Mouse (Mus musculus): ENCODE results near the gene Syne1.

The Syne1 gene

DNA sequence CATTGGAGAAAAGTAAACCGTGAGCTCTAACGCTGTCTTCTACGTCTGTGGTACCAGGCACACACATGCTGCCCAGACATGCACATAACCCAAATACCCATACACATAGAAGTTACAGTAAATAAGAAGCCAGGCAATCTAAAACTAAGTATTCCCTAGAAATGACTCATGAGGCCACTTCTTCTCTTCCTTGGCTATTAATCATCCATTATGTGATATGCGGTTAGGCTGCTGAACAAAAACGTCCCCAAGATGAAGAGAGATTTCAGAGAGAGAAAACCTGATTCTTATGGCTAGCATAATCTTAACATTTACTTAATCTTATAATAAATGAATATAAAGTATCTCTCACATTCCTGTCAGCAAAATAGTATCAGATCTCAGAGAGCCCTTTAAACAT is 409.8 kb downstream of the Syne1 start:
- DNase-seq (ENCODE audit: low read depth) = peak; percentile 64

DNA sequence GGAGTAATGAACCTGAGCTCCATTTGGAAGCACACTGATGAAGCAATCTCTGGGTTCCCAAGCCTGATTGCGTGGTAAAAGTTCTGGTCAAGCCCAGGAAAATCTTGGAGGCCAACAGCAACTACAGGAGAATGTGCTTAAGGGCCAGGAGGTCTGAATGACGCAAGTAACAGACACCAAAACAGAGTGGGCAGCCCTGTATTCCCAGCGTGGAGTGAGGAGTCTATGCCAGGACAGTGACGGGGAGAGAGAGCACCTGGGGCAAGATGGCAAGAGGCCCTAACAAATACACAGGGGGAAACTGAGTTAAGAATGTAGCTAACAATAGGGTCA is 411.4 kb downstream of the Syne1 start:
- DNase-seq (ENCODE audit: low read depth) = peak; percentile 76

DNA sequence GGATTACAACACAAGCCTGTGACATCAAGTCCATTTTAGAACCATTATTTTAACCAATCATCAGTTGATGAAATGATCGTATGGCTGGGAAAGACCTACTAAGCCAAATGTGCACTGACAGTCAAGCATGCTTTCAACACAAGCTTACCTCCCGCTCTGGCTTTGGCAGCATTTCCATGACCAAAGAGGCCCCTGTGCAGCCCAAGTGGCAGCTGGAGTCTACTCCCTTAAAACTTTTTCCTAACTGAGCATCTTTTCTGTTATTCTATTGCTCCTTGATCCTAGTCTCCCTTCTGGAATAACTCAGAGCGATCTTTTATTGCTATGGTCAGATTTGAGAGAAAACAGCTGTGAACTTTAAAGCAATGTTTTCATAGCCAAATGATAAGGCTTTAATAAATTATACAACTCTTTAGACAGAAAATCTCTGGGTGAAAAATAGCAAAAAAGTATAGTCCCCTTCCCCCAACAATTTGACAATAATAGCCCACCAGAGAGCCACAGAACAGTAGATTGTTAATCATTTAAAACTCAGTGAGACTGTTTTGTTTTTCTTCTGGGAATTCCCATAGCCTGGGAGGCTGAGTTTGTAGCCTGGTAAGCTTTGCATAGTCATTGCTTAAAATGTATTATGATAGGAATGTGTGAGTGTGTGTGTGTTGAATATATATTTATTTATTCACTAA is 411.9 kb downstream of the Syne1 start:
- DNase-seq (ENCODE audit: low read depth) = peak; percentile 61

DNA sequence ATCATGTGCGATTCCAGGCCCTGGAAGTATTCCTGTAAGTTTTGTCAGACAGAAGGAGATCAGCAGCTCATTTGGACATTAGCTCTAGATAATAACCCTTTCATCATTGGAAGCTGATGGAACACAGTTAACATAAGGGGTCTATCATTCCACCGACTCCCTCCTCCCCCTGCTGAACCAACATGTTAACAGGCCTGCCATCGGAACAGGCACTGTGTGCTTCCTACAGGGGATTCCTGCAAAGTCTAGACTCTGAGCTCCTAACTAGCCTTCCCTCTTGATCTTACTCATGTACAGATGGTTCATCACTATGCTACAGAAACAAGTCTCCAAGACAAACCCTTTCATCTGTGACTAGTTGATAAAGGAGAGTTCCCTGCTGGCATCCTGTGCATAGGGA is 419.2 kb downstream of the Syne1 start:
- no peak for DNase-seq (ENCODE audit: low read depth)

DNA sequence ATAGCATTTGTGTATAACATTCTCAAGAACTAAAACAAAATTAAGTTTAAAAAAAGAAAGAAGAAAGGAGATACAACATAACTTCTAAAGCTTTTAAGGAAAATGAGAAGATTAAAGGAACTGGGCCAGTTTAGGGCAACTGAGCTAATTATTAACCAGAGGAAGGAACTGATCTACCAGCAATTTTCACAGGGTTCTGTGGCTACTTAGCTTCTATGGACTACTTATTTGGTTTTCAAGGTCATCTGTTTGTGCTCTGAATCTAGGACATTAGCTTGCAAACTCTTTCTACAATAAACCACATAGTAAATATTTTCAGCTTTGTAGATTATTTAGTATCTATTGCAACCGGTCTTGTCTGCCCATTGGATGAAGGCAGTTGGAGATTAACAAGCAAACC is 420.8 kb downstream of the Syne1 start:
- no peak for DNase-seq (ENCODE audit: low read depth)

DNA sequence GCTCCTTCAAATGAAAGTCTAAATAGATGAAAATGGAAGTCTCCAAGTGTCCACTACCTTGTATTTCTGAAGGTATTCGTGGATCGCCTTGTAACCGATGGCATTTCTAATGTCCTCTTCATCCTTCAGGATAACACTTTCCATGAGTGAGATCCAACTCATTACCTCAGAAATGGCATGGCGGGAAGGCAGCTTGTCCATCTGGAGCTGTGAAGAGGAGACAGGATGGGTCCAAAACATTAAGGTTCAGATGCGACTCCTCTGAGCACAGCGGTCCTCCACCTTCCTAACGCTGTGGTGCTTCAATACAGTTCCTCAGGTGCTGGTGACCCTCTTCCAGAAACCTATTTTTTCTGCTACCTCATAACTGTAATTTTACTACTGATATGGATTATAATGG is 426.5 kb downstream of the Syne1 start:
- DNase-seq (ENCODE audit: low read depth) = no peak

DNA sequence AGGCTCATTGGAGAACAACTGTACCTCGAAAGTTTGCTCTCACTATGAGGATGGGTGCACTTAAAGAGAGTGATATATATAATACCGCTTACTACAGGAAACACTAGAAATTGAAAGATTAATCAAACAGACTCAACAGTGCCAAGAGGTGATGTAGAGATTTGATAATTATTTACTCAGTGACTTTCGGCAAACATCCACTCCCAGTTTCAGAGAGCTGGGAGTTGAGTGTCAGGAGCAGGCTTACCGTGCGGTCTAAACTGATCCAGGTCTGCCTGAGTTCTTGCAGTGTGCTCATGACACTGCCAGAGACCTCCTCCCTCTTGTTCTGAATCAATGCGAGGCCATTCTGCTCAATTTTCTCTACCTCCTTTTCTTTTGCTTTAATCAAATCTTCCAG is 434.6 kb downstream of the Syne1 start:
- DNase-seq (ENCODE audit: low read depth) = no peak

DNA sequence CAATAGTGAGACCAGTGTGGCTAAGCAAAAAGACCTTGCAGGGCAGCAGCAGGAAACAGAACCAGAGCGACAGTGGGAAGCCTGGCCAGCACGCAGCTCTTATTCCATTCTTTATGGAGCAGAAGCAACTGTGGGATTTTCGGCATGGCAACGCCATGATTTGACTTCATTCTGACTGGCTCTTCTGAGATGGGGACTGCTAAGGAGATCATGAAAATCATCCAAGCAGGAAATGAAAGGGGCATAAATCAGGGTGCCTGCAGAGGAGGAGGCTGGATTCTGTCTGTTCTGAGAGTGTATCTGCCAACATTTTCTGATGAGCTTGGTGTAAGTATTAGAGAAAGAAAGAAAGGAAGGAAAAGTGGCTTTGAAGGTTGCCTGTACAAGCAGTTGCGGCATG is 435.1 kb downstream of the Syne1 start:
- DNase-seq (ENCODE audit: low read depth) = no peak

DNA sequence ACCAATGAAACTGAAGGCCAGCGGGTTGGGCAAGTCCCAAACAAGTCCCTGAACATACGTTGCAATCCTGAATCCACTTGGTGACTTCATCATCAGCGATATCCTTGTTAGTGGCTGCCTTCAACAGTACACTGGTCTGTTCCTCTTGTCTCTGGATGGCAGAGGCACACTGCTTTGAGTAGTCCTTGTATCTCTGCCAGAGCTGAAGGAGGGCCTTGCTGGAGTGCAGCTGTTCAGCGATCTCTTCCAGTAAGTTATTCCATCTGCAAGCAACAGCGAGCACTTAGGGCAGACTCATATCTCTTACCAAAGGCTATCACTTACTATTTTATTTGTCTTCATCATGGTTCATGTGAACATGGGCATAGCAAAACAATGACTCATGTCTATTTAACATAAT is 440.5 kb downstream of the Syne1 start:
- DNase-seq (ENCODE audit: low read depth) = peak; percentile 64

DNA sequence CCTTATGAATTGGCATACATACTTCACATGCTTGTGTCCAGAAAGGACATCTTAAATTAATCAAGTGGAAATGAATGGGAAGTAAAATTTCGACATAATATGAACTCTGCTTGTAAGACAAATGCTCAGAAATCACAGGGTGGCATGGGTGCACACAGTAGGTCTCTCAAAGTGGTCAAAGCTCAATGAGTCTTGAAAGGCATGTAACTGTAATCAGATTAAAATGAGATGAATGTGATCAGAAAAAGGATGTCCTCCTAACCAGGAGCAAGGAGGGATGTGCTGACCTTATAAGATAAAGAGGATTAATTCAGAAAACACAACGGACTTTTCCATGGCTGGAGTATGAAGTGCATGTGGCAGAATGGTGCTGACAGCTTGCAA is 453.5 kb downstream of the Syne1 start:
- DNase-seq (ENCODE audit: low read depth) = no peak

DNA sequence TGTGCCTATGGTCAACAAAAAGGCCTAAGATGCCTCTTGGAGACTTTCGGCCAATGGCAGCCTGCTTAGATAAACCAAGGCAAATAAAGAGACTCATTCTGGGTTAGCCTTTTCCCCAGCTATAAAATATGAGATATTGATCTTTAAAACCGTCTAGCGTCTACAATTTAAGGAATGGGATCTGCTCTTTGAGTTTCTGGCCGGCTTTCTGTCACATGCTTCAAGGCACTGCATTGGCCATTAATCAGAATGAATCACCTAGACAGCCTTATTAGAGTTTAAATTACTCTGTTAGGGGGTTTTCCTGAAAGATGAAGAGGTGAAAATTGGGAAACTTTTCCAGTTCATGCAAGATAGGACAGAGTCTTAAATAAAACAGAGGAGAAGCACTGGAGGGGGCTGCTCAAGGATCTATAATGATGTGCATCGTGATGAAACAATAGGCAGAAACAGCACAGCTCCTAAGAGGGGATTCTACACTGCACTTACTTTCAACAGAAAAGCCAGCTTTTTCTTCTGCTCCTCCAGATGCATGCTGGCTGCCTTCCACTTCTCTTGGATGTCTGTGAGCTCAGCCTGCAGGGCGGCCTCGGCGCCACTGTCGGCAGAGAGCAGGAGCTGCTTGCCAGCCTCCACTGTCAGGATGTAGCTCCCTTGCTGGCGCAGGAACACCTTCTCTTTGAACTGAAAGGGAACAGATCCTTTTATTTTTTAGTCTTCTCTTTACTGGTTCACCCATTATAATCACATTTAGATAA is 454.1 kb downstream of the Syne1 start:
- peak; percentile 61 for DNase-seq (ENCODE audit: low read depth)

DNA sequence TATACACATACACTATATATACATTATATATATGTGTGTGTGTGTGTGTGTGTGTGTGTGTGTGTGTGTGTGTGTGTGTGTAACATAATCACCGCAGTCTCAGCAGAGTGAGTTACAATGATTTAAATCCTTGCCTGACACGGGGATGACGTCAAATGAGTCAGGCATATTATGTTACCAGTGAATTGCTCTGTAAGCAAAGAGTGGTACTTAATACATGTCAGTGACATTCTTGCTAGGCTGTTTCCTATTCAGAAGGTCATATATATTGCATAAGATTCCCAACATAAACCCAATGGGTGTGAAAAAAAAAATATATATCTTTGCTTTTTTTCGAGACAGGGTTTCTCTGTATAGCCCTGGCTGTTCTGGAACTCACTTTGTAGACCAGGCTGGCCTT is 462.1 kb downstream of the Syne1 start:
- peak; percentile 83 for DNase-seq (ENCODE audit: low read depth)

DNA sequence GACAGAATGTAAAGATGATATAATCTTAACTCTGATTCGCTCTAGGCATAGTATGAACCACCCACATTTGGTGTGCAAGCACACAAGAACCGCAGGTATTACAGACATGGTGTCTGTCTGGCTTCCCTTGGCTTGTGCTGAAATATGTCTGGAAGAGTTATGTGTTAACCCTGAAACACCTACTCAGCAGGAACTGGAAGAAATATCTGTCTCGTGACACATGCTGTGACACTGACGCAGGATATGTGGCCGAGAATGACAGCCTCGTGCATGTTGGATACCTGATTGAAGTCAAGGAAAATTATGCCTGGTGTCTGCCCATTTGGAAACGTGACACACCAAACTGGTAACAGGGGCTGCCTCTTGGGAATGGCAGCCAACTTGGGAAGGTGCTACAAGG is 463.9 kb downstream of the Syne1 start:
- DNase-seq (ENCODE audit: low read depth) = no peak

DNA sequence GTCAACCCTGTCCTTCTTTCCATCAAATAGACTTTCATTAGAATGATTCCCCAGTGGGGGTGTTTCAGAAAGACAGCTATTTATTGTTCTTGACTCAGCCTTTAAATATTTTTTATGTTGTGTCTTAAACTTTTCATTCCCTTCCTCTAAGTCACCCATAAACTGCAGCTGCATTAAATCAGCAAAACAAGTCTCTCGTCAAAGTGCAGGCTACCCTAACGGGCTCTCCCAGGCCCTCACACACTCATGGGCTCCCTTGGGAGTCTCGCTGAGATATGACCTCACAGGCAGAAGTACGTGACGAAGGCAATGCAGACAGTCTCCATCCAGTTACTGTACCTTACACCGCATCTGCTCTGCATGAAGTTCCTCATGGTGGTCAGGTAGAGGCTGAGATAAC is 465.0 kb downstream of the Syne1 start:
- DNase-seq (ENCODE audit: low read depth) = peak; percentile 79

DNA sequence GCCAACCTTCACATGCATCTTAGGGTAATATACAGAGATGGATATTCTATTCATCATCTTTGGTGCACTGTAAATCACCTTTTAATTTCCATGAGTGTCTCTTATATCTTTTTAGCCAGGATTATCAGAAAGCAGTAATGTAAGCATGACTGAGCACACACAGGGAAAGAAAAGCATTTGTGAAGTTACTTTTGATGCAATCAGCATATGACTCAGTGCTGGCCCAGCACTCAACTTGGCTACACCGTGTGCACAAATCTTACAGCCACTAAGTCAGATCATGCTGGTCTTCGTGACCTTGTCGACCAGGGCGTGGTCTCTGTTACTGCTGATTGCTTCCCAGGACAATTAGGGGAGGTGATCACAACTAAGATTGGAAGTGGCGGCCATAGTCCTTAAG is 465.5 kb downstream of the Syne1 start:
- peak; percentile 83 for DNase-seq (ENCODE audit: low read depth)

DNA sequence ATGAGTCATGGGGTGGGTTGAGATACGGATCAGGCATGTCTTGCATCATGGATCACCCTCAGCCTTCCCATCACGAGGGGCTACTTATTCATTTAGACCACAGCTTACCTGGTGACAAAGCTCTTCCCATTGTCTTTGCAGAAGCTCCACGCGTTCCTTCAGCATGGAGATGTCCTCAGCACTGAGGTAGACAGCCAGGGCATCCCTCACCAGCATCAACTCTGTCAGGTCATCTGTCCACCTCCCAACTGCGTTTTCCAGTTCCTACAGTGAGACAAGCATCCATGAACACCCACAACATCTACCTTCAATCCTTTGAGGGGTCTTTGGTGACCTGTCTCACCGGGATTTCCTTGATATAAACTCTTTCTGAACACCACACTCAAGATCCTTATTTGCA is 467.6 kb downstream of the Syne1 start:
- no peak for DNase-seq (ENCODE audit: low read depth)

DNA sequence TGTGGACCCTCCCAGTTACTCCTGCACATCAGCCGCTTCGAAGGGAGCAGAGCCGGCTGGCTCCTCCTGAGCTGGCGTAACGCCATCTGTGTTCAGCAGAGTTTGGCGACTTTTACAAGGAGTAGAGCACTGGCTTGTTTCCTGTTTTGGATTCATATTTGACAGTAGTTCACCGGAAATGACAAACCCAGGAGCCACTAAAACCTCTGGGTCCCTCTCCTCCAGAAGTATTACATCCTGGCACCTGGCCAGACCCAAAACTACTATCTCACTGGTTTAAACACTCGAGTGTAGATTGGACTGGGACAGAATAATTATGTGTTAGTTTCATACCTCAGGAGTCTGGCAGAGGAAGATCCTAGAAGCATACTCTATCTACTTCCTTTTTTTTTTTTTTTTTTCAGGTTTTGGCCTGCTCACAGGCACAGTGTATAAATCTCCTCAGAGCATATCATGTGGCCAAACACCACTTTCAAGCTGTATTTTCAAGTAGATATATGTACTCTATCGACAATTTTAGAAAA is 471.3 kb downstream of the Syne1 start:
- peak; percentile 44 for DNase-seq (ENCODE audit: low read depth)

DNA sequence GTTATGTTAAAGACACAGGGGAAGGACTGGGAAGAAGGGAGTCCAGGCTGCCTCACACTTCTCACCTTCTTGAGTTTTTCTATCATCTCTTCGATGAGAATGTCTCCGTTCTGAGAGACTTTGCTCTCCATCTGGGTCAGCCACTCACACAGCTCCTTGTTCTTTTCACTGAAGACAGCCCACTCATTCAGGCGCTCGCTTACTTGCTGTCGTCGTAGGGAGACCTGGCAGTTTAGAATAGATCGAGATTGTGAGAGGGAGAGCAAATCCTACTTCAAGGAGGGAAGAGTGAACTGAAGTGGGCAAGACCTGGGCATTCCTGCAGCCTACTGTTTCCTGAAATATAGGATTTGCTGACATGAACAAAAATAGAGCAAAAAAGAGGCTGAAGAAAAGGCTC is 475.6 kb downstream of the Syne1 start:
- DNase-seq (ENCODE audit: low read depth) = no peak

DNA sequence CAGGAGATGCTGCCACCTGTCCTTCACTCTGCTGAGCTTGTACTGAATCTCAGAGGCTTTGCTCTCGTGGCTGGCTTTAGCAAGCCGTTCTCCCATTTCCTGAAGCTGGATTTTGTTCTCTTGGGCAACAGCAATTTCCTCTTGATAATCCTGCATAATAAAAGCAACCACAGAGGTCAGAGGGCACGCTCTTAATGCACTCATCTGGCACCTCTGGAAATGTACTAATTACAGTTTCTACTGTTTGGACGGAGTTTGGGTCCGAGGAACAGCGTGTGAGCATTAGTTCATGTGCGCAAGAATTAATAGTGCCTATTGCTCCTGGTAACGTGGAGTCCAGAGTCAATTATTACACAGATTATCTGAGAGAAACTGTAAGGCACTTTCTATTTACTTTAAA is 479.2 kb downstream of the Syne1 start:
- DNase-seq (ENCODE audit: low read depth) = no peak

DNA sequence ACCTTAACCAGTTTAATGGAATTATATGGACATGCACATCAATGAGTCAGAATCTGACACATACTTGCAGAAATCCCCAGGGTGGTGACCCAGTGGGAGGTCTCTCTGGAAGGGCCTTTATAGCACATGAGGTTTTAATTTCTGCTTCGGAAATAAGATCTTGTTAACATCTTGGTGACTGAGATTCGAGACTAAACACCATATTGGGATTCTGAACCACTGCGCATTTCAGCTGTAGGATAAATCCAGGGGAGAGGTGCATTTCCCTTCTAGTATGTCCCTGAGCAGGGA is 480.4 kb downstream of the Syne1 start:
- DNase-seq (ENCODE audit: low read depth) = peak; percentile 94

DNA sequence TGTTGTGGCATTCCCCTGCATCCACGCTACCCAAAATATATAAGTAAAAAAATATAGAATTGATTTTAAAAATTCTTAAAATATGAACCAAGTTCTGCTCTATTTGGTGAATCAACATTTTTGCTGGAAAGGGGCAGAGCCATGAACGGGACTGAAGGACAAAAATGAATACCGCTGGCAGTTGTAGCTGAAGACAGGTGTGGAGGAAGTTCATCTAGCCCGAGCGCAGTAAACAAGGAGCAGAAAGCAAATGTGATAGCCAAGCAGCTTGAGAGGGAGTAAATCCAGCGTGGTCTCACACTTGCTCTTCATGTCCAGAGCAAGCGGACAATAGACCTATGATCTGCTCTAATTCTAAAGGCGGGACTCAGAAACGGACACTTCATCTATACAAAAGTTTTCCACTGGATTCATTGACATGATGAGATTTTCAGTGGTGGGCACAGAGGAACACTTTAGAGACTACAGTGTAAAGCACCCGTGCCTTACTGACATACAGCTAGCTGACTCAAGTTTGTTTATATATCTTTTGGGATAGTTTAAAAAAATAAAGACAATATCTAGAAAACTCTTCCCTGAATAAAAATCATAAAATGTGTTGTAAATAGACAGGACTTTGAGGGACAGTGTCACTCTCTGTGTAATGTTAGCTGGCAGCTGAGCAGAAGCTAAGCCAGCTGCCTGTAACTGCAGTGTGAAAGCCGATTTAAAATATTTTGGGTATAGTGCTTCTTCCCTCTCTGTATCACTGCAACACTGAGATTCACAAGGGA is 480.9 kb downstream of the Syne1 start:
- no peak for DNase-seq (ENCODE audit: low read depth)

DNA sequence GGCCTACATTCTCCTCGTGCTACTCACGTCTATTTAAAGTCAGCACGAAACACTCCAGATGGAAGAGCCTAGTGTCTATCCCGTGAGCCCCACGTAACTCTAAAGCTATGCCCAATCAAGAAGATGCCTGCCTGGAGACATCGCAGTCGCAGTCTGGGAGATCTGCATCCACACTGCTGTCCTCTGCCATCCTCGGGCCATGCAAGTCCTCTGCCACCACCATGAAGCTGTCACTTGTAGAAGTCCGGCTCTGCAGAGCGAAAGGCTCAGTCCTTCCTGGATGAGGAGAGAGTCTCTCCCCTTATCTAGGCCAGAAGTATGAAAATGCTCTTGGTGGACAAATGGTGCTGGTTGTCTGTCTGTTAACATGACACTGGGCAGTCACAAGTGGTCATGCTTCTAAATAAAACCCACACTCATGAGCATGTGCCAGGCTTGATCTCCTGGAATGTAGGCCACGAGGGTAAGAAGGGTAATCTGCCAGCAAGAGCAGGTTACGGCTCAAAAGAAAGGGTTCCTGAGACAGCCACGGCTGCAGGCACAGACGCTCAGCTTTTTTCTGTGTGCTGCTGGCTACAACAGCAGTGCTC is 482.5 kb downstream of the Syne1 start, which contains the start of gene Gm10097:
TSS of gene Gm10097 (plus strand) at position 517 of the 590 bp plus-strand sequence.
- no peak for DNase-seq (ENCODE audit: low read depth)

DNA sequence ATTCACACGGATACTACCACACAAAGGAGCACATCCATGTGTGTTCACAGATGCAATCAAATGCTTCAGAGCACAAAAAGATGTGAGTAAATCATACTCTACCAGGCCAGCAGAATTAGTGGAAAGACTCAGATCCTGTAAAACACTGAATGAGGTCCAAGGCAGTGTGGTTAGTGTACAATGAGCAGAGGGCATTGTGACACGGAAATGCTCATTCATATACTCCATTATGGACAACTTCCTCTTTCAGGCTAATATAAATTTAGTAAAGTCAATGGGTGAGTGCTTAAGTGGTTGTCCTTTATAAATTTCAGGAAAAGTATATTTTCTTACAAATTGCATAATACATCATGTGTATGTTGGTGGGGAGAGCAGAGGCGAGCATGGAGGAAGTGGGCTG is 484.2 kb downstream of the Syne1 start:
- no peak for DNase-seq (ENCODE audit: low read depth)
